Mouse (Mus musculus) olfactory bulb, adult 2 months (tissue): ENCODE data around the gene Ston1.

Experiments used
- CTCF ChIP-seq: fragments of 200-500 bp; IDR thresholded peaks from 2 replicates; pipeline ENCODE4 v1.5.1; 2012; ENCODE audit warnings: low read depth, mild to moderate bottlenecking, low read length, moderate library complexity; ENCODE audit not compliant: insufficient read depth
- POLR2A ChIP-seq: fragments of 200-500 bp; IDR thresholded peaks from 2 replicates; pipeline ENCODE4 v1.6.1; 2012; ENCODE audit warnings: mild to moderate bottlenecking, low read depth, low read length, moderate library complexity; ENCODE audit not compliant: insufficient read depth

DNA sequence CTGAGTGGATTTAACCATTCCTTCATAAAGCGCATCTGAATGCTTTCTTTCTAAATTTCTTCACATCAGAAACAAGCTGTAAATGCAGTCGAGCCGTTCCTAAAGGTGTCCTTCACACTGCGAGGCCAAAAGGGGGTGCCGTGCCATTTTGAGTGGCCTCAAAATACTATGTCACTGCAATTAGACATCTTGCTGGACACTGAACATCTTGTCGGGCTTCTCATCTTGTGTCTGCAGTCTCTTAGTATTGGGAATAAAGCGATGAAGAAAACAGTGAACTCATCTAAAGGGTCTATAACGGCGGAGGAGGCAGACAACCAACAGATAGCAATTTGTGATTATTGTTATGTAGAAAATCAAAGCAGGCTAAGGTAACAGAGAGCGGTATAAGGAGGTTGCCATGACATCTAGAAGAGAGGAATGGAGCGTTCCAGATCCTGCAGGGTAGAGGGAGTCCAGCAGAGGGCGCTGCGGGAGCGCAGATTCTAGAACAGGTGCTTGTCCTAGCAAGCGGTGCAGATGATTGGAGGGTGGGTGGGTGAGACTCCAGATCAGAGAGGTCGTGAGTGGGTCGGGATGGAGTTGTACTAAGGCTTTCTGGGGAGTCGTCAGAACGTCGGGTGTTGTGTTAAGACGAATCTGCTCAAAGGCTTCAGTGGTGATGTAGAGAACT, 55.4 kb downstream of the Ston1 start:
- TF ChIP-seq CTCF (peak; percentile 95), POLR2A (no peak)
